Mouse (Mus musculus): ENCODE data around the gene Vmn1r198. TPM values are rescaled to one million over a fixed set of nuclear protein-coding genes. Genes with fewer than 3 reads are reported as not detected.
"Not testable (repeated sequence)": the region's sequence is repeated elsewhere in the genome, so short reads cannot be mapped to it uniquely, and the experiment has no call there.

The Vmn1r198 gene
- polyA plus RNA-seq (2015; fragmentation: Nextera tagmentation; extraction: Ambion mirVana): not detected in 2 replicates

DNA sequence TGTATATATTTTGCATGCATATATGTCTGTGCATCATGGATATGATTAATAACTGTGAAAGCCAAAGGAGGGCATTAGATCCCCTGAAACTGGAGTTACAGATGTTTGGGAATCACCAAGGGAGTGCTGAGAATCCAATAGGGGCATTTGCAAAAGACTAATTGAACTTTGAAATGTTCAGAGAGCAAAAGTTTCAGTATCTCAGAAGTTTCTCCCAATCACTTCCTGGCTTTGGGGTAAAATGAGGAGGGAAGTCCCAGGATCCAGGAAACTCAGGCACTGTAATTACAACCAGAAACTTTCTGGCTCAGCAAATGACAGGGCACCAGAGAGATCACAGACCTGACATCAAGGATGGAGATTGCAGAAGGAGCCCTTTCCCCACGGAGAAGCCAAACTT lies at the start of gene Vmn1r198:
Vmn1r198 (plus strand) TSS at position 301 of the 400 bp plus-strand sequence.
- Histone ChIP-seq H3K27ac (no peak within 1 kb of the TSS), H3K4me1 (no peaks in the 10 kb centered on the region), H3K27me3 (no peaks in the 10 kb centered on the region), H3K4me3 (no peak within 1 kb of the TSS), H3K9me3 (no peaks in the 10 kb centered on the region), H3K4me2 (replicated peaks) (no peak within 1 kb of the TSS), H3K9ac (no peak within 1 kb of the TSS), H3K36me3 (no peaks in the 10 kb centered on the region)
- ATAC-seq (ENCODE audit: low FRiP score, low read depth): no peak
- 5% methylated on average over 1 of the region's 1 CpGs for WGBS

DNA sequence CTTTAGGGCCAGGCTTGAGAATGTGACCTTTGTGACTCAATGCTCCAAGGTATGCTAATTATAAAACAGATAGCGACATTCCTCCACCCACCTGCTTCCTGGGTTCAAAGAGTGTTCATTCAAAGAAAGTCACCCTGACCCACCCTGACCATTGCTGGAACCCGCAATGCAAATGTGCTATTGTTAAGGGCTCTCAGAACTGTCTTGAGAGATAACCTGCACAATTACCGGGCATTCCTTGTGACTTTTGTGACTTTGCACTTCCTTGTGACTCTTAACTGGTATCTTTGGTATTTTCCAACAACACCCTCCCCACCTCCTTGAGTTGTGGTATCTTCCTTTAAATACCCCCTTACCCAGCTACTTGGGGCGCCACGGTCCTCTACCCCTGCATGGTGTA lies 42.1 kb upstream of the Vmn1r198 start:
- H3K36me3 ChIP-seq; H3K9ac ChIP-seq; H3K9me3 ChIP-seq; H3K27ac ChIP-seq; ATAC-seq (ENCODE audit: low FRiP score, low read depth); H3K4me1 ChIP-seq; H3K27me3 ChIP-seq; H3K4me2 ChIP-seq (replicated peaks); H3K4me3 ChIP-seq: not testable (repeated sequence)
- 86% methylated on average over 5 of the region's 5 CpGs for WGBS

DNA sequence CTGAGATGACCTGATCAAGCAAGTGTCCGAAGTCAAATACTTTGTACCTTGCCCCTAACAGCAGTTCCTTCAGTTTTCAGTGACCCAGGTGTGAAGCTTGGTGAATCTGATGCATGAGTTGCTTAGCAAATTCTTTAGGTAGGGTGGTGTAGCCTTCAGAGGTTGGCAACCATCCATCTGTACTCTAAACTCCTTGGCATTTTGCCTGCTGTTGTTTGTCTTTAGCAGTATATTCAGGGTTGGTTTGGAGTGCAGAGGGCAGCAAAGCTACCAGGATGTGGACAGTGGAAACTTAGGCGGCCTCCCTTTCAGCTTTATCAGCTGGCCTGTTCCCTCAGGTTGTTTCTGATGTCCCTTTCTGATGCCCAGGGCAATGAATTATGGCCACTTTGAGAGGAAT lies 34.8 kb upstream of the Vmn1r198 start:
- no peak overlapping the region for H3K4me2 ChIP-seq (replicated peaks)
- H3K27ac ChIP-seq: no peak overlapping the region
- no peak overlapping the region for H3K9ac ChIP-seq
- no peaks in the 10 kb centered on the region for H3K4me1 ChIP-seq
- ATAC-seq (ENCODE audit: low FRiP score, low read depth): no peak
- WGBS: 81% methylated on average over 2 of the region's 2 CpGs
- H3K9me3 ChIP-seq: no peaks in the 10 kb centered on the region
- H3K4me3 ChIP-seq: no peak overlapping the region
- no peaks in the 10 kb centered on the region for H3K27me3 ChIP-seq
- no peaks in the 10 kb centered on the region for H3K36me3 ChIP-seq

DNA sequence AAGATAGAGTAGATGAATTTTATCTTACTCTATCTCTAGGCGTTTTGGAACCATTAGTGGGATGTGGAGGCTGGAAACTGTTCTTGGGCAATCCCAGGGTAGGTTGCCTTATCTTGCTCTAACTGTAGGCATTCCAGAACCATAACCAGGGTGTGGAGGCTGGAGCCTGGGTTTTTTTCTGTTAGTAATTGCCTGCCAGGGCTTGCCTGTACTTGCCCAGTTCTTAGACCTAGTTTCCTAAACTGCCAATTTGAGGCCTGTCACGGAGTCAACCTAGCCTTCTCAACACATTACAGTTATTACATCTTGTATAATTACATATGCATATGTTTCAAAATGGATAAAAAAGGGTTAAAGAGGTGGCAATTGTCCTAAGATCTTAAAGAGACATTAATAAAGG lies 32.8 kb upstream of the Vmn1r198 start:
- Histone ChIP-seq H3K27me3 (no peaks in the 10 kb centered on the region), H3K9me3 (no peaks in the 10 kb centered on the region), H3K9ac (no peak overlapping the region), H3K4me3 (no peak overlapping the region), H3K4me1 (no peaks in the 10 kb centered on the region), H3K27ac (no peak overlapping the region), H3K4me2 (replicated peaks) (no peak overlapping the region), H3K36me3 (no peaks in the 10 kb centered on the region)
- no peak for ATAC-seq (ENCODE audit: low FRiP score, low read depth)
- 82% methylated on average over 2 of the region's 2 CpGs for WGBS

DNA sequence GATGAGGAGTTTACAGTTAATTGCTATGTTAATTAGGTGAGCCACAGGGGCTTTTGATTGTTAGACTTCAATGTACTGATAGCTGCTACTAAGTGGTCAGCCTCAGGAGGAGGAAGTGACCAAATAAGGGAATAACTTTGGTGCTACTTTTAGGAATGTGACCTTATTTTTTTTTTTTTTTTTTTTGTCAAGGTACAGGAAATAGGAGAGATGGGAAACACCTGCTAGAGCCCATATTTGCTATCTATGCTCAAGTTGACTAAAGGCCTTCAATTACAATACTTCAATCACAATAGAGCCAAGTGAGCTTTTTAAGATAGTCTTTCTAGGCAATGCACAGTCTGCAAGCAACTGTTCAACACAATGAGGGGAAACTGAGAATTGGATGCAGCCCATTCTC lies 30.1 kb upstream of the Vmn1r198 start:
- Histone ChIP-seq H3K9me3 (no peaks in the 10 kb centered on the region), H3K36me3 (no peaks in the 10 kb centered on the region), H3K27ac (no peak overlapping the region), H3K4me2 (replicated peaks) (no peak overlapping the region), H3K9ac (no peak overlapping the region), H3K4me3 (no peak overlapping the region), H3K4me1 (no peaks in the 10 kb centered on the region), H3K27me3 (no peaks in the 10 kb centered on the region)
- ATAC-seq (ENCODE audit: low FRiP score, low read depth): no peak

DNA sequence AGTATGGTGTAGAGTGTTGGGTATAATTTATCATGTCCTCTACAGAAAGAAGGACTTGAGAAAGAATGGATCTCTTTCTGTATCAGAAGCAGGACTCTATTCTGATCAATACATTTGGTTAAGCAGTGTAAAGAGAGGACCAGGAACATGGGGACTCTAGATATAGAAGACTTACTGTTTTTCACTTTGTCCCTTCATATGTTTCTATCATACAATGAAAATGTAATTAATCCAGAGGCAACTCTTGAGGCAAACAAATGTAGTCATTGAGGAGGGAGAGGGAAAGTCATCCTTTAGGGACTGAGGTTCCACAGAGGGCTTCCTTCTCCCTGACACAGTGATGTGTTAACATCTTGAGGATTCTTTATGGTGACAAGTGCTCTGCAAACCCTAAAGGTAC lies 25.9 kb upstream of the Vmn1r198 start, which contains the start of gene Vmn1r197:
Vmn1r197 (plus strand) TSS at position 301 of the 400 bp plus-strand sequence.
- H3K36me3 ChIP-seq: no peaks in the 10 kb centered on the region
- H3K4me1 ChIP-seq: no peaks in the 10 kb centered on the region
- no peak within 1 kb of the TSS for H3K9ac ChIP-seq
- no peak within 1 kb of the TSS for H3K27ac ChIP-seq
- no peak within 1 kb of the TSS for H3K4me2 ChIP-seq (replicated peaks)
- H3K9me3 ChIP-seq: no peaks in the 10 kb centered on the region
- no peak within 1 kb of the TSS for H3K4me3 ChIP-seq
- H3K27me3 ChIP-seq: no peaks in the 10 kb centered on the region
- ATAC-seq (ENCODE audit: low FRiP score, low read depth): no peak

DNA sequence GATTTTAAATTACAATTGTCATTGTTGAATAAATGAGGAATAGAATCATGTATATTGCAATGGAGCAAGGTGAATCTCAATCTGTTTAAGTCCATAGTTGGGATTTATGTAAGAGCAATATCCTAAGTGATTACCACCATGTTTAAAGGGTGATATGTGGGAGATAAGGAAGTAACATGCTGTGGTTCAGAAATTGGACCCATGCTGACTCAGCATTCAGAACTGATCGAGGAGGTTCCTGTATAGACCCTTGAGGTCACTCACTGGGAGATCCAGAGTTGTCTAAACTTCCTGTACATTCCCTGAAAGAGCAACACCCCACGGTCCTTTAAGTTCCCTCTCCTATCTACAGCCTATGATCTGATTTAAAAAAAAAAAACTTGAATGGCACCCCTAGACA lies 16.9 kb upstream of the Vmn1r198 start:
- ATAC-seq (ENCODE audit: low FRiP score, low read depth): no peak
- no peaks in the 10 kb centered on the region for H3K27me3 ChIP-seq
- no peaks in the 10 kb centered on the region for H3K9me3 ChIP-seq
- 78% methylated on average over 2 of the region's 2 CpGs for WGBS
- H3K36me3 ChIP-seq: no peaks in the 10 kb centered on the region
- H3K9ac ChIP-seq: no peak overlapping the region
- H3K4me1 ChIP-seq: no peaks in the 10 kb centered on the region
- no peak overlapping the region for H3K4me3 ChIP-seq
- H3K4me2 ChIP-seq (replicated peaks): no peak overlapping the region
- no peak overlapping the region for H3K27ac ChIP-seq

DNA sequence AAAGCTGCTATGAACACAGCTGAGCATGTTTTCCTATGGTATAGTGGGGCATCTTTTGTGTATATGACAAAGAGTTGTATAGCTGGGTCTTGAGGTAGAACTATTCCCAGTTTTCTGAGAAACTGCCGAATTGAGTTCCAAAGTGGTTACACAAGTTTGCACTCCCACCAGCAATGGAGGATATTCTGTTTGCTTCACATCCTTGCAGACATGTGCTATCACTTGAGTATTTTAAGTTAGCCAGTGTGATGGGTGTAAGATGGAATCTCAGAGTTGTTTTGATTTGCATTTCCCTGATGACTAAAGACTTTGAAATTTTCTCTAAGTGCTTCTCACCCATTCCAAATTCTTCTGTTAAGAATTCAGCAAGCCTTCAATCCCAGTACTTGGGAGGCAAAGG lies 14.6 kb upstream of the Vmn1r198 start:
- no peaks in the 10 kb centered on the region for H3K9me3 ChIP-seq
- H3K9ac ChIP-seq: no peak overlapping the region
- ATAC-seq (ENCODE audit: low FRiP score, low read depth): no peak
- no peaks in the 10 kb centered on the region for H3K36me3 ChIP-seq
- no peak overlapping the region for H3K4me3 ChIP-seq
- no peaks in the 10 kb centered on the region for H3K4me1 ChIP-seq
- H3K27me3 ChIP-seq: no peaks in the 10 kb centered on the region
- WGBS: 98% methylated on average over 1 of the region's 1 CpGs
- H3K27ac ChIP-seq: no peak overlapping the region
- H3K4me2 ChIP-seq (replicated peaks): no peak overlapping the region

DNA sequence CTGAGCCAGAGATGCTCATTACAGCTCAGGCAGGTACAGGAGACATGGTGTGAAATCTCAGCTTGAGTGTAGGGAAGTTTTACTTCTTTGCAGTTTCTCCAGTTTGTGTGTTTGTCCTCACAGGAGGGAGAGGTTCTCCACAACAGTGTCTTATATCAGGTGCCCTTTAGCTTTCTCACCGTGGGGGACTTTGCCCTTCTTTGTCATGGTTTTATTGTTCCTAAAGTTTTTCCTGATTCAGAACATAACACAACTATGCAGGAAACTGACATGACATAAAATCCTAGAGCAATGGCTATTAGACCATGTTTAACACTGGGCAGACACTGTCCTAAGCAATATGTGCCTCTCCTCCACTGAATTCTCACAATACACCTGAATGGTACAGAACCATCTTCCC lies 649 bp downstream of the Vmn1r198 start:
- no peak for ATAC-seq (ENCODE audit: low FRiP score, low read depth)
- 82% methylated on average over 1 of the region's 1 CpGs for WGBS
- H3K36me3 ChIP-seq: no peaks in the 10 kb centered on the region

DNA sequence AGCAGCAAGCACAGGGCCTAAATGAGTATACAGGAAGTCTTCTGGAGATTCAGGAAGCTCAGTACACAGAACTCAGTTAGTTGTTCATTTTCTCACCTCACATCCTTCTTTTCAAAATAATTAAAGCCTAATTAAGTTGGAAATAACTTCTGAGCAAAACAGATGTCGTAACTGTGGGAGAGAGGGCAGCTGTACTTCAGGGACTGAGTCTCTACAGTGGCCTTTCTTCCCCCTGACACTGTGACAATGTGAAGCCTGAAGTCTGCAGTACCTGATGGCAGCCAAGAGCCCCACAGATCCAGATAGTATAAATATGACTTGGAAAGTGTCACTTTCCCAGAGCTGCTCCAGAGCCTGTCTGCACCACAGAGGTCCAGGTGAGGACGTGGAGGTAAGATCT lies 29.4 kb downstream of the Vmn1r198 start, which contains the start of gene Vmn1r199:
Vmn1r199 (plus strand) TSS at position 301 of the 400 bp plus-strand sequence.
- WGBS: 51% methylated on average over 2 of the region's 2 CpGs
- no peak for ATAC-seq (ENCODE audit: low FRiP score, low read depth)
- no peak within 1 kb of the TSS for H3K4me2 ChIP-seq (replicated peaks)

More for the DNA sequence above, 649 bp downstream of the Vmn1r198 start:
- no peak overlapping the region for H3K4me3 ChIP-seq
- no peak overlapping the region for H3K27ac ChIP-seq
- H3K4me2 ChIP-seq (replicated peaks): no peak overlapping the region
- H3K4me1 ChIP-seq: no peaks in the 10 kb centered on the region
- no peaks in the 10 kb centered on the region for H3K9me3 ChIP-seq
- no peaks in the 10 kb centered on the region for H3K27me3 ChIP-seq
- no peak overlapping the region for H3K9ac ChIP-seq

DNA sequence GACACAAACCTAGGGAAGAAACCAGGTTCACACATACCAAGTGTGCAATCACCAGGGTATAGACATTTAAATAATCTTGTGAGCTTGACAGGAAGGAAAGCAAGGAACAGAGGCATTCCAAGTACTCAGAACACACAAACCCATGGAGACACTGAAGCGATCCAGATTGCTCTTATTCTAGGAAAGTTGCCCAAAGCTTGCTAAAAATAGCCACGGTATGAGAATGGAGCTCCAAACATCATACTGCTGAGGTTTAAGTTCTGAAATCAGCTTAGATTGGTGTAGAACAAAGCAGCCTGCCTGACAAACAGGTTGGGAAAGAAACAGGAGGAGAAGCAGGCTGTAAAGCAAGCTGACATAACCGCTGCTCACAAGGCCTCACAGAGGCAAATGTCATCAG lies 31.0 kb downstream of the Vmn1r198 start:
- not testable (repeated sequence) for H3K9me3 ChIP-seq; ATAC-seq (ENCODE audit: low FRiP score, low read depth); H3K9ac ChIP-seq; H3K4me1 ChIP-seq; H3K27me3 ChIP-seq; H3K27ac ChIP-seq; H3K4me2 ChIP-seq (replicated peaks); H3K4me3 ChIP-seq; H3K36me3 ChIP-seq
- WGBS: 60% methylated on average over 3 of the region's 3 CpGs

More for the DNA sequence above, 29.4 kb downstream of the Vmn1r198 start, which contains the start of gene Vmn1r199:
- Histone ChIP-seq H3K9ac (no peak within 1 kb of the TSS), H3K36me3 (no peaks in the 10 kb centered on the region), H3K4me1 (no peaks in the 10 kb centered on the region), H3K27ac (no peak within 1 kb of the TSS), H3K4me3 (no peak within 1 kb of the TSS), H3K9me3 (no peaks in the 10 kb centered on the region), H3K27me3 (no peaks in the 10 kb centered on the region)

DNA sequence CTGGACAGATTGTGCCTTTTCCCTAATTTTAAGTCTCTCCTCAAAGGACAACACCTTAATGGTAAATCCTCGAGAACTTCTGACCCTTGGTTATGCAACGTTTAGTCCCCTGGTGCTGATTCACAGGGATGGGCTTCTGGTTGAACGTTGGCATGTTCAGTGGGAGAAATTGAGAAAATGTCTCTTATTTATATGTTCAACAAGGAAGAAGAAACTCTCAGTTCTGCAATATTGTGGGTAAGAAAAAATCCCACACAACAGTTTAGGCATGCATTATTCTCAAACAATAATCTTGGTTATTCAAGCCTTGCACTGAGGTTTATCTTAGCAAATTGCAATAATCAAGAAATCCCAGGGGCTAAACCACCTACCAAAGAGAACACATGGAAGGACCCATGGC lies 33.2 kb downstream of the Vmn1r198 start:
- H3K27ac ChIP-seq: no peak overlapping the region
- WGBS: 80% methylated on average over 3 of the region's 3 CpGs

DNA sequence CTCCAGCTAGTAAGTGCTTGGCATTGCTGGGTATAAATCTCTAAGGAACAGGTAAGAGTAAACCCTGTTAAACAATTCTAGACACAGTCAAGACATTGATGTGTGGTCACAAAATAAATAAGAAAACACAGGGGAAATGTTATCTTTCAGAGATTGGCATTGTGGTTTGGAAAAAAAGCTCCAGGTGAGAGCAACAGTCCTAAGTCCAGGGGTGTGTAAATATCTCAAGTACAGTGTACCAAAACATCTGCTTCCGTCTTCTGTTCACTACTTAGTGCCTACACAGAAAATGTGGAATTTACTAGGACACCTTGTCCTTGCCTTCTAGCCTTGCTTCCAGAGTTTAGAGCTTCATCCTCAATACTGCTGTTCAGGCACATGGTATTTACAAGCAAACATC lies 36.9 kb downstream of the Vmn1r198 start:
- H3K4me3 ChIP-seq: no peak overlapping the region
- no peaks in the 10 kb centered on the region for H3K36me3 ChIP-seq
- no peak overlapping the region for H3K27ac ChIP-seq
- H3K9me3 ChIP-seq: no peaks in the 10 kb centered on the region
- no peaks in the 10 kb centered on the region for H3K4me1 ChIP-seq
- H3K4me2 ChIP-seq (replicated peaks): no peak overlapping the region
- 85% methylated on average over 1 of the region's 1 CpGs for WGBS
- ATAC-seq (ENCODE audit: low FRiP score, low read depth): no peak
- no peak overlapping the region for H3K9ac ChIP-seq
- no peaks in the 10 kb centered on the region for H3K27me3 ChIP-seq

More for the DNA sequence above, 33.2 kb downstream of the Vmn1r198 start:
- no peaks in the 10 kb centered on the region for H3K27me3 ChIP-seq
- no peak for ATAC-seq (ENCODE audit: low FRiP score, low read depth)
- no peaks in the 10 kb centered on the region for H3K4me1 ChIP-seq
- no peaks in the 10 kb centered on the region for H3K36me3 ChIP-seq
- H3K4me2 ChIP-seq (replicated peaks): no peak overlapping the region
- H3K9me3 ChIP-seq: no peaks in the 10 kb centered on the region
- no peak overlapping the region for H3K4me3 ChIP-seq
- H3K9ac ChIP-seq: no peak overlapping the region

Data from limb, embryonic 13.5 days (tissue).